Mouse (Mus musculus) cerebellum, adult 9-10 months (tissue): ENCODE results near the gene Tlr5.
A peak's percentile ranks its signal among the peaks of the same experiment; 100 is the strongest.

ENCODE experiments used
- DNase-seq: peaks from one replicate; pipeline ENCODE4 v3.0.0; 2022

The Tlr5 gene

GRCm38 (mm10) chr1:182991002-182991778, 36.6 kb downstream of the Tlr5 start:
- DNase-seq, result peak; percentile 51
